Mouse (Mus musculus) testis, postnatal 14 days (tissue): Measurements from ENCODE around the gene Trap1.
"Not testable (repeated sequence)": the region's sequence is repeated elsewhere in the genome, so short reads cannot be mapped to it uniquely, and the experiment has no call there.

Experiments
- DNase-seq: peaks from one replicate; pipeline ENCODE4 v3.0.0; 2021; ENCODE audit warnings: low spot score

The Trap1 gene

GRCm38 (mm10) chr16:4036807-4037206 is 40.8 kb downstream of the Trap1 start, which contains the start of gene Dnase1:
Gene Dnase1, plus strand, starts transcription at chr16:4036942.
- DNase-seq, result no peak

- DNase-seq, result no peak
Measured at GRCm38 (mm10) chr16:4035575-4035974, 42.1 kb downstream of the Trap1 start.

GRCm38 (mm10) chr16:4034476-4034875 is 43.2 kb downstream of the Trap1 start:
- no peak for DNase-seq

GRCm38 (mm10) chr16:4033971-4034370 is 43.7 kb downstream of the Trap1 start:
- DNase-seq, result no peak

- DNase-seq, result no peak
Measured at GRCm38 (mm10) chr16:4032341-4032748, 45.3 kb downstream of the Trap1 start.

GRCm38 (mm10) chr16:4031441-4032274 is 46.0 kb downstream of the Trap1 start:
- DNase-seq, result no peak

GRCm38 (mm10) chr16:4030501-4030900 is 47.1 kb downstream of the Trap1 start:
- DNase-seq, result no peak

GRCm38 (mm10) chr16:4029371-4029841 is 48.2 kb downstream of the Trap1 start:
- DNase-seq, result no peak

- DNase-seq, result no peak
Measured at GRCm38 (mm10) chr16:4027211-4027610, 50.4 kb downstream of the Trap1 start.

- DNase-seq, result no peak
Measured at GRCm38 (mm10) chr16:4026672-4027071, 51.0 kb downstream of the Trap1 start.

GRCm38 (mm10) chr16:4022719-4023118 is 54.9 kb downstream of the Trap1 start:
- no peak for DNase-seq

- no peak for DNase-seq
Measured at GRCm38 (mm10) chr16:4021241-4021640, 56.4 kb downstream of the Trap1 start.

- not testable (repeated sequence) for DNase-seq
Measured at GRCm38 (mm10) chr16:4017466-4017865, 60.2 kb downstream of the Trap1 start.

- DNase-seq, result not testable (repeated sequence)
Measured at GRCm38 (mm10) chr16:4016786-4017185, 60.8 kb downstream of the Trap1 start.

- no peak for DNase-seq
Measured at GRCm38 (mm10) chr16:4014040-4014668, 63.5 kb downstream of the Trap1 start.

GRCm38 (mm10) chr16:4012882-4013570 is 64.6 kb downstream of the Trap1 start:
- no peak for DNase-seq

GRCm38 (mm10) chr16:4003489-4004398 is 73.9 kb downstream of the Trap1 start, which contains the start of gene Slx4:
Gene Slx4, minus strand, starts transcription at chr16:4003770.
- peak; percentile 95 for DNase-seq
